Mouse (Mus musculus): ENCODE measurements around the gene Otof.
A peak's percentile ranks its signal among the peaks of the same experiment; 100 is the strongest.

The Otof gene

GRCm38 (mm10) chr5:30341601-30342365 is 119.9 kb downstream of the Otof start:
- peak in 1 of 2 experiments; percentile 31 for DNase-seq

GRCm38 (mm10) chr5:30340815-30341214 is 120.9 kb downstream of the Otof start:
- peak; percentile 75 to 80 for DNase-seq
